Mouse (Mus musculus) hindlimb bud, embryonic 11.5 days (tissue): ENCODE results near the gene Ogg1.

Experiments
- DNase-seq: peaks from one replicate; pipeline ENCODE4 v3.0.0-alpha.2; 2012; ENCODE audit warnings: low read depth, low spot score; ENCODE audit errors: extremely low spot score

Gene Ogg1

GRCm38 (mm10) chr6:113368124-113368523 lies 41.4 kb downstream of the Ogg1 start:
- DNase-seq, result no peak

GRCm38 (mm10) chr6:113368577-113368976 lies 41.8 kb downstream of the Ogg1 start:
- DNase-seq, result no peak

DNA sequence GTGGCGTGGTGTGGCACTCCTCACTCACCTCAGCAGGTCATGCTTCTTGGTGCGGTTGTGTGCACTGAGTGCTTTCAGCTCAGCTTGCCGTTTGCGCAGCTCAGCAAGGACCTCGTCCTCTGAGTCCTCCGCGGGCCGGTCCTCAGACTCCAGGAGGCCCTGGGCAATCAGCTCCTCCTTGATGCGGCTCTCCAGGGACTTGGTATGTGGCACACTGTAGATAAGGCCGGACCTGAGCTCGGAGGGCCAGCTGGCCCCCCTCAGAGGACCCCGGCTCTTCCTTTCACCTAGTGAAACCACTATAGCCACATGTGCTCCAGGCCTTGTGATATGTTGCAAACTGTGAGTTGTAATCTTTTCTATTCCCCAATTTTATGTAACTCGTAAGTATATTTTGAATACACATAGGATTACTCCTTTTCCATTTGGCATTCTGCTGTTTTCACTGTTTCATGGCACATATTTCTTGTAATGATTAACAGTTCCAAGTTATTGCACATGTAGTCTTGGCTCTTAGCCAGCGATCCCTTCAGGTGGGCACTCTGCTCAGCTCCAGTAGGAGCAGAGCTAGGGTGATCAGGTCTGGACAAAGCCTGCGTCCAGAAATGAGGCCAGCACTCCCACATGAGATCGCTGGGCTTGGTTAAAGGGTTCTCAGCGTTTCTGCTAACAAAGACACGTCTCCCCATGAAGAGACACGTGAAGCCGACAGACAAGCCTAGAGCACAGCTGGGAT lies 43.6 kb downstream of the Ogg1 start:
- no peak for DNase-seq

- DNase-seq, result no peak
These were observed 46.7 kb downstream of the Ogg1 start for GRCm38 (mm10) chr6:113373491-113373890.

GRCm38 (mm10) chr6:113377172-113377495 lies 50.4 kb downstream of the Ogg1 start:
- peak; percentile 6 for DNase-seq

DNA sequence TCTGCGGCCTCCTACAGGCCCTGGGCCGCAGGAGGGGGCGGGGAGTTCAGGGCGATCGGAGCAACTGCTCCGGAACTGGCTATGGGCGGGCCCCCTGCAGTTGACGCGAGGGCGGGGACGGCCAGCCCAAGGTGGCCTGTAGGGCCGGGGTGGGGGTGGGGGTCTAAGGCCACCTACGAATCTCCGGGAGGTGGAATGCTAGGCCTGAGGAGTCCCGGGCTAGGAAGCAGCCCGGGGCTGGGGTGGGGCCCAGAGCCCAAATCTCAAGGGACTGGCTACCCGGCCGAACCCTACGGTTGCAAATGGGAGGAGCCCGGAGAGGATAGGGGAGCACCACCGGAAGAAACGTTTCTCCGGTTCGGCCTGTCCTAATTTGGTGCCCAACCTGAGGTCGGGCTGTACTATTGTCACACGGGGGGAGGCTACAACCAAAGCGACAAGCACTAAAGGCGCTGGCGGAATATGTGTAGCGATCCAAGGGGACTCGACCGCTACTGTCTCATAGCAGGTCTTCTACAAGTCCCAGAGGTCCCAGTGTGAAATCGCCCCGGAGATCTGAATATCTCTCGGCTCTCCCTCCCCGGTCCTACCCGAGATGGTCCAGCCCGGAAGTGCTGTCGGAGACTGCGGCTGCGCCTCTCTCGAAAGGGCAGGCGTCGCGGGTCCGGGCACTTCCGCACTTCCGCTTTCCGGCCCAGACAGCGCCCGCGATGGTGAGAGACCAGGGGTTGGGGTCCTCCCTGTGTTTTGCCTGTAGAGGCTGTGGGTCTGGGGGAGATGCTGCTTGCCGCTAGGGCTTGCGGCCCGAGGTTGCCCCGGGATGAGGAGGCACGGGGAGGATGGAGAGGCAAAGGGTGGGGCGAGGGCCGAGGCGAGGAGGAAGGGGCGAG lies 51.0 kb downstream of the Ogg1 start, which contains the start of the genes Tada3 and Arpc4:
Gene Tada3, minus strand, starts transcription at position 388 of the 890 bp plus-strand sequence.
Gene Arpc4, plus strand, starts transcription at position 620 of the 890 bp plus-strand sequence.
- peak; percentile 95 for DNase-seq

DNA sequence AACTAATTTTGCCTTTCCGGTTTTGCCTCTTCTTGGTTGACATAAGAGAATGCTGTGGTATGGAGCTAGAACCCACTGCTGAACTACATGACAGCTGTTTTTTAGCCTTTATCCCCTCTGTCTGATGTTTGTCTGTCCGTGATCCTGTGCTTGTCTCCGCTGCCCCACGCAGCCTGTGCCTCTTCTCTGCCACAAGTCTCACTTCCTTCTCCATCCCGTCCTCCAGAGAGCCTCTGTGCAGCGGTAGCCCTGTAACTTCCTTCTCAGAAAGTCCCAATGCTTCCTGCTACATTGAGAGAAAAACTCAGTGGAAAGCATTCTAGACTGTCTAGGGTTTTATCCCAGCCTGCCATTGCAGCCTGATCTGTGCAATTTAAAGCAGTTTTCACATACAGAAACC lies 52.5 kb downstream of the Ogg1 start:
- no peak for DNase-seq

- DNase-seq, result no peak
These were observed 53.7 kb downstream of the Ogg1 start for GRCm38 (mm10) chr6:113380480-113380879.

DNA sequence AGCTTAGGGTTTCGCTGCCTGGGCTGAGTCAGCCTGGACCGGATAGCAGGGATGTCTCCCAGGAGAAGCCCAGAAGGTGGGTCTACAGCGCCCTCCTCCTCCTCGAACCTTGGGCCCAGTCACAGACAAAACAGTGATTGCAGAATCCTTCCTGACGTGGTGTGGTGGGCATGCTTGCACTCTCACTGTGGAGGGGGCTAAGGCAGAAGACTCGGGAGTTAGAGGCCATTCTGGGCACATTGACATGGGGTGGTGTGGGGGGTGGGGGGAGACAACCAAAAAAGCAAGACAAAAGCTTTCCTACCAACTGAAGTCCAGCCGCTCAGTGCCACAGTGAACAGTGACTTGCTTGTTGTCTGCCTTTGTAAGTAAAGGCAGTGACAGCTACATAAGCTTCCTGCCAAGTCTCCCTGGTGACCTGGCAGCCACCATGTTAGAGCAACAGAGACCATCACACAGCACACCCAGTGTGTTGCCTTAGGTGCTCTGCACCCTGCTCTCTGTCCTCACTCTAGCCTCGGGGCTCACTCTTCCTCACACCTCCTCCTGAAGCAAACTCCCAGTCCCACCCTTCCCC lies 57.7 kb downstream of the Ogg1 start:
- DNase-seq, result no peak
